Mouse (Mus musculus): ENCODE measurements at regions not wholly inside any gene's neighbourhood (a gene's known extent, or its start where the extent isn't known, plus 50 kb on each side); places are given as distances from the start of the nearest gene placed in this dataset.

DNA sequence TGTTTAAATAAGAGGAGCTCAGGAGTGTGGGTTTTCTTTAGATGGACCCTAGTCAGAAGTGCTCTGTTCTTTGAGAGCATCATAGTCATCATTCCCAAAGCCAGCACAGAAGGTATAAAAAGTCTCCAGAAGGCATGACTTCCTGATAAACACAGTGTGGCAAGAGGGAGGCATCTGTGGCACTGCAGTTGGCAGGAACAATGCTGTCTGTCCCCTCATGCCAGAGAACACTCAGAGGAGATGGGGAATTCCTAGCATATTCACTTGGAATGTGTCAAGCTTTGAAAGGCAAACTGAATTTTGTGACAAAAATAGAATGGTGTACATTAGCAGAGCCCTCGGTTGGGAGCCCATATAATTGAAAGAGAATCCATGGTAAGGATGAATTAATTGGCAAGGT, 268.8 kb upstream of the Kcnh7 start:
- TF ChIP-seq POLR2A (IDR thresholded peaks at IDR 0.05; ENCODE audit: low read depth, low read length) = no peak
- no peak for TF ChIP-seq CTCF (IDR thresholded peaks at IDR 0.05; ENCODE audit: borderline replicate concordance, insufficient read depth, low read length)

All from embryonic fibroblast, embryonic 13.5 days (primary cell).